Mouse (Mus musculus): Measurements from ENCODE around the gene Fam90a1a.
"Not testable (repeated sequence)": the region's sequence is repeated elsewhere in the genome, so short reads cannot be mapped to it uniquely, and the experiment has no call there.

Gene Fam90a1a

GRCm38 (mm10) chr8:21958414-21958813 lies at the start of gene Fam90a1a:
Gene Fam90a1a, plus strand, starts transcription at chr8:21958714.
- no peak for DNase-seq (ENCODE audit: low read depth, low spot score)

DNA sequence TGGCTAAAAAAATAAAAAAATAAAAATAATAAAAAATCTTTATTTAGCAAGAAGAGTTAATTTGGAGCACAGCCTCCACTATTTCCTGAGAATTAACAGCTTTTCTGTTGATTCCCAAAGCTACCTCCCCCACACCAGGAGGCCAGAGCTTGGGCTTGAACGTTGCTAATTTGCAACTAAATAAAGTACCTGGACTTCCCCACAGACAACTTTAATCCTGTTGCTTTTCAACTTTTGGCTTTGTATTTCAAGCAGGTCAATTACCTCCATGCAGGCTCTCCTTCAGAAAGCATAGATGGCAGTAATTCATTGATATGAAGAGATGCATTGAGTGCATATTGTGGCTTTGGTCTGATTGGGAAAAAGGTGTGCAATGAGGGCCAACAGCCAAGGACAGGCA lies 46.6 kb upstream of the Fam90a1a start:
- DNase-seq (ENCODE audit: low read depth, low spot score) = no peak

DNA sequence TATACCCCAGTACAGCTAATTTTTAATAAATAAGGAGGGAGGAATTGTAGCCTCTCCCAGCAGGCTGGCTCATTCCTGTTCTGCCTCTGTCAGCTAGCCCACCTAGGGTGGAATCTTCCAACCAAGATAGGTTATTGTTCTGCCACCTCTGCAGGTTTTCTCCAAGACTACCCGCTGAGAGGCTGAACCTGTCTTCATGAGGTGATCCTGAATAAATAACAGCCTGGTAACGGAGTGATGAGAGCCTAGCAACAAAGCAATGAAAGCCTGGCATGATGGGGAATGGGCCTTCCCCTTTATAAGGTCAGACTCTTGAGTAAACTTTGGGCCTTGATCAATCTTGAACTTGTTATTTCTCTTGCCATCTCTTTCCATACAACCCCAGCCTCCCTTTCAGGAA lies 46.0 kb upstream of the Fam90a1a start:
- no peak for DNase-seq (ENCODE audit: low read depth, low spot score)

DNA sequence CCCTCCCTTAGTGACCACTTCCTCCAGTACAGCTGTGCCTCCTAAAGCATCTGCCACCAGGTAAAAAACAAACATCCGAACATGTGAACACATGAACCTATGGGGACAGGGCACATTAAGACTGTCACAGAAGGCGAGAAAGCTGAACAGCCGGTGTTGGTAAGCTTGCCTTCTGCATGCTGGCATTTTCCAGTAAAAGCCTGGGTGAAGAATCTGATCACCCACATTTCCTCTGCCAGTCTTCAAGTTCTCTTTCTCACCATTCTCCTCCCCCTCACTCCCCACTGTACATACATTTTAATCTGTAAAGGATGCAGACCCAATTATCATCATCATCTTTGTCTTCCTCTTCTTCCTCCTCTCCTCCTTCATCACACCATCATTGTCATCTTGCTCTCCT lies 42.9 kb upstream of the Fam90a1a start:
- DNase-seq (ENCODE audit: low read depth, low spot score) = no peak

- not testable (repeated sequence) for DNase-seq (ENCODE audit: low read depth, low spot score)
Observed at GRCm38 (mm10) chr8:21930754-21931153, 27.8 kb upstream of the Fam90a1a start.

- DNase-seq (ENCODE audit: low read depth, low spot score) = no peak
Observed at GRCm38 (mm10) chr8:21932610-21933009, 25.9 kb upstream of the Fam90a1a start, which contains the start of gene Defb15. Gene Defb15, minus strand, starts transcription at chr8:21932710.

- not testable (repeated sequence) for DNase-seq (ENCODE audit: low read depth, low spot score)
Observed at GRCm38 (mm10) chr8:21938052-21938451, 20.5 kb upstream of the Fam90a1a start, which contains the start of gene Defb35. Gene Defb35, plus strand, starts transcription at chr8:21938352.

DNA sequence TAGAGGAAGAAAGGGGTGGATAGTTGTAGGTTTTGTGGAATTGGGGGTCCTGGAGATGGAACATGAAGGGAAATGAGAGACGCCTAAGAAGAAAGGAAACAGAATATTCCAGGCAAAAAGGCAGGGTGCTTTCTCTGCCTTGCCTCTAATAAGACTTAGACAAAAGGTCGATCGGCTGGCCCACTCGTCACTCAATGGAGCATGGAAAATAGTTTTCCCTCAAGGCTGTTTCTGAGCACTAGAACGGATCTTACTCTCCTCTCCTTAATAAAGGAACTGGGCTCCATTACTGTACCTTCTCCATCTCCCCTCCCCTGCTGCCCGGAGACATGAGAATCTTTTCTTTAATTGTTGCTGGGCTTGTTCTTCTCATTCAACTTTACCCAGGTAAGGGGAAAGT lies 12.1 kb upstream of the Fam90a1a start, which contains the start of gene Defb13:
TSS of gene Defb13 (plus strand) at position 301 of the 400 bp plus-strand sequence.
- DNase-seq (ENCODE audit: low read depth, low spot score) = no peak

DNA sequence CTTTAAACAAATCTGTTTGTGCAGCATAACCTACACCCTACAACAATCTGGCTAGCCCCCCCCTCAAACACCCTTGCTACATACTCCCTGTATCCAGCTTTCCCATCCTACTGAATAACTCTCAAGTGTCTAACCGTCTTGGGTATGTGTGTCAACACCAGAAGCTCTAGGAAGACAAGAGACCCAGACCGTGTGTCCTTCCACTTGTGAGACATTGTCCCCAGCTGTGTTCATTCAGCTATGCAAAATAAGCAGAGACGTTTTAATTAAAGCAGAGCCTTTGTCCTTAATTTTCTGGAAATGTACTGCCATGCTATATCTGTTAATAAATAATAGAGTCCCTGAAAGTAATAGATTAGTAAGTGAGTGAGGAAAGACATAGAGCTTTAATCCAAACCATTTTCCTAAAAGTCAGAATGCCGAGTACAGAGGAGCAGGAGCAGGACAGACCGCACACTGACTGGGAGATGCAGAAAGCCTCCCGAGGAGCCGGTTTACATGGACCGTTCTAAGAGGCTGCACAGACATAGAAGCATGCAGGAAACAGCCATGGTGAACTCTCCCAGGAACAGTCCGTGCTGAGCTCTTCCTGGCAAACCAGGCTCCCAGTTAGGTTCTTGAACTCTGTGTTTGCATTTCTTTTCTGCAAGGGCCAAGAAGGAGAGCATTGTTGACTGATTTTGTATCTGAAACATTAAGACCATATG lies 11.1 kb upstream of the Fam90a1a start:
- DNase-seq (ENCODE audit: low read depth, low spot score) = no peak

DNA sequence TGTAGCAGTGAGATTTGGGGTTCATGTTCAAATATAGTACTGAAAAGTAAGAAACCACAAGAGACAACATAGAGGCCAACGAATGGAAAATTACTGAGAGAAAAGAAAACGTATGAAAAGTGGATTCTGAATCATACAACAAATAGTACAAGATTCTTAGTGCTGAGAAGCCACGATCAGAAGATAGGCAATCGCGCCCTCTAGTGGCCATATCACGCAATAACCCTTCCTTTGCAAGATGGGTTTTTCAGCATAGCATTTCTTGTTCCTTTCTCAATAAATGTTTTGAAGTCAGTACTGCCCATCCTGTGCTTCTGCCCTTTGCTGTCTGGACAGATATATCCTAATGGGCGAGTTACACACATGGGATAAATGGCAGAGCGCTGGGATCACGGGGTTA lies 3.2 kb upstream of the Fam90a1a start:
- no peak for DNase-seq (ENCODE audit: low read depth, low spot score)

DNA sequence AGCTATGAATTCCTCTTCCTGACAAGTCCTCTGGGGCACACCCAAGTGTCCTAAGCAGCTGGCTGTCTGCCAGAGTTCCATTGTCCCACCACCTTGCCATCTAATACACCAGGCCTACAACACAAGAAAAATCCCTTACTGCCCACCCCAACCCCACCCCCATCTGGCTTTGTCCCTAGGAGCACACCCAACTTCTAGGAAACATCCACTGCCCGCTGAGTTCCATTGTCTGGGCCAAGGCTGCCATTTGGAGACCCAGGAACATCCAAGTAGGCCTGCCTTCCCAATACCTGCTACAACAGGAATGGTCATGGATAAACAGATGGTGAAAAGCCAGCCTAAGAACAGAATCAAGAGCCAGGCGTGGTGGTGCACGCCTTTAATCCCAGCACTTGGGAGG lies 2.2 kb upstream of the Fam90a1a start:
- DNase-seq (ENCODE audit: low read depth, low spot score) = no peak

DNA sequence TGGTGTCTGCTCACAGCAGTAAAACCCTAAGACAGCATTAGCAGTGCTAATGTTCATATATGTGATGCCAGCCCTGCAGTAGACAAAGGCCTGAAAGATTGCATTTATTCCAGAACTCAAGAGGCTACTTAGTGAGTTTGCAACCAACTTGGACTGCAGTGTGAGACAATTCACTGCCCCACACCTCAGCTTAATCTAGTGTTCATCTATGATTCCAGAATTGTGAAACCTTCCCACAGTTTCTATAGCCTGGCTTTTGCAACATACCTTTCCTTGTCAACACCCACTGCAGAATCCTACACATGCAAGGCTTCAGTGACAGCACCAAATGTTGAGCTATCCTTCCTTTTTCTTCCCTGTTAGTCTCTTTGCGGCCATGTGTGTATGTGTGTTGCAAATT lies 8.1 kb downstream of the Fam90a1a start:
- DNase-seq (ENCODE audit: low read depth, low spot score) = no peak

- no peak for DNase-seq (ENCODE audit: low read depth, low spot score)
Observed at GRCm38 (mm10) chr8:21969475-21969874, 11.0 kb downstream of the Fam90a1a start, which contains the start of gene Ccdc70. Gene Ccdc70, plus strand, starts transcription at chr8:21969775.

DNA sequence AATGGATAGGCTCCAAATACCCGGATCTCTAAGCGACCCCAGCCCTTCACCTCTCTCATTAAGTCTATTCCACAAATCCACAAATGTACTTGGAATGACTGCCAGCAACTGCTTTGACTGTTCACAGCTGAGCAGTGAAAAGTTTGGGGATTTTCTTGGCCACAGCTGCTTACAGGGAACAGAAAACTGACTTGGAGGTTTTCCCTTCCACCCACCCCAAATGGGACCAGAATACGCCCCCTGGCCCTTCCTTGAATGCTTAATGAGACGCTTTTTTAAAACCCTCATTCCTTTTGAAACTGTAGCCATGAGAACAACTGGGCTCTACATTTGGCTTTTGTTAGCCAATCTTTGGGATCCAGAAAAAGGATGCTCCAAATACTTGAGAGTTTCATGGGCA lies 19.7 kb downstream of the Fam90a1a start:
- no peak for DNase-seq (ENCODE audit: low read depth, low spot score)

DNA sequence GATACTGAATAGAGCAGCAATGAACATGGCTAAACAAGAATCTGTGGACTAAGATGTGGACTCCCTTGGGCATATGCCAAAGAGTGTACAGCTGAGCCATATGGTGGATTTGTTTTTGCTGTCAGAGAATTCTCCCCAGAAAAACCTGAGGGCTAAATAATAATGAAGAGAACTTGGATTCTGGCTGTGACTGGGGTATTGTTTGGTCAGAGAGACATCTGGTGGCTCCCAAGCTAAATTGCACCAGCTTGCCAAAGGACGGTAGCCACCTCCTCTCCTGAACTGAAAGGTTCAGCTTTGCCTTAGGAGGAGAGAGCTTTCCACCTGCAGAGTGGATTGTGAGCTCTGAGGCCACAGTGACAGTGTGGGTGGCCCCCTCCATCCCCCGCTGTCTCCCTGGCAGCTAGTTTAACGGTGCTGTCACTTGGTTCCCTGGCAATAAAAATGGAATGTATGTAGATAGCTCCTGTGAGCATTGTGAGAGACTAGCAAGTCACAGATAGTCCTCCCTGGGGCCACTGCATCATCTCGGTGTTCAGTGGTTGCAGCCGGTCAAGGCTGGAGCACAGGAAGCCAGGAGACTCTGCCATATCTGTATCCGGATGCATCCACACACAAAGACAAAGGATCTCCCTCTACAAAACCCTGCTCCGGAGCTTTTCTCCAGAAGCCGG lies 23.3 kb downstream of the Fam90a1a start:
- DNase-seq (ENCODE audit: low read depth, low spot score) = no peak

DNA sequence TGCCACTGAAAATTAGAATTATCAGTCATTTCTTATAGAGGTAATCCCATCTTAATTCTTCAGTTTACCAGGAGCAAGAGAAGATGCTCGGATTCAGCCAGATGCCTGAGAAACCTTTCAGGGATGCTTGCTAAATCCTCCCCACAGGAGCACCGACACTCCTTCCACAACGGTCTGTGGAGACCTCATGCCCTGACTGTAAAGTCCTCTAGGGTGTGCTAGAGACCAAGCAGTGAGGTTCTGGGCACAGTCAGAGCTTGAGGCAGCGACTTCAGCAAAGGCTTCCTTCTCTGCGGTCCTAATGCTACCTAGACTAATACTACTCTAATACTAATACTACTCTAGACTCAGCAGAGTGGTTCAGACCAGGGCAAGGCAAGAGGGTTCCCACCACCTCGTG lies 33.7 kb downstream of the Fam90a1a start:
- DNase-seq (ENCODE audit: low read depth, low spot score) = peak; percentile 31

- DNase-seq (ENCODE audit: low read depth, low spot score) = no peak
Observed at GRCm38 (mm10) chr8:21995181-21995580, 36.7 kb downstream of the Fam90a1a start.

DNA sequence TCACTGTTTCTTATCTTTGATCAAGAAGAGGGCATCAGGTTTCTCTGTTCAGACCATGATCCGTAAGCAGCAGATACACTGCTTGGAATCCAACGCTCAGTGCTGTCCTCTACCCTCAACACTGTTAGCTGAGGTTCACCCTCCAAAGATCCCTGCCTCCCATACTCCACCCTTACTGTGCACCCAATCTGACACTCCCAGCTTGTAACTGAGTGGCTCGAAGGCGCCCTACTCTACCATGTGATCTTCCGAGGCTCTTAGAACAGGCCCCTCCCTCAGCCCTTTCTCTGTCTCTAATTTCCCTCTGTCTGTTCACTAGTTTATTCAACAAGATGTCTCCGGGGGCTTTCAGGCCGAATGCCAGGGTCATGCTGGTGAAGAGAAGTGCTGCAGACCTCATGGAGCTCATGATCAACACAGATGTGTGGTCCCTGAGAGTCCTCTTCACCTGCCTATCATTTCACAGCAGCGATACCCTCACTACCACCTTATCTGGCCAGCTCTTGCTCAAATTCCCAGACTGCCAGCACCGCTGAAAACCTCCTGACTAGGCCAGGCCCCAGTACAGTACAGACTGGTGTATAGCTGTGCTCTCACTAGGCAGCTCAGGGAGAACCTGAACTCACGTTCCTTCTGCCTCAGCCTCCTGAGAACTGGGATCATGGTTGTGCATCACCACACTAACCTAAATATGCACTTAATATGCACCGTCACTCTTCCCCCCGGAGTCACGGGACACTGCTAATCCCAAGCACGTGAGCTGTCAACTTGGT lies 46.4 kb downstream of the Fam90a1a start:
- no peak for DNase-seq (ENCODE audit: low read depth, low spot score)

GRCm38 (mm10) chr8:22006423-22006822 lies 47.9 kb downstream of the Fam90a1a start:
- no peak for DNase-seq (ENCODE audit: low read depth, low spot score)

DNA sequence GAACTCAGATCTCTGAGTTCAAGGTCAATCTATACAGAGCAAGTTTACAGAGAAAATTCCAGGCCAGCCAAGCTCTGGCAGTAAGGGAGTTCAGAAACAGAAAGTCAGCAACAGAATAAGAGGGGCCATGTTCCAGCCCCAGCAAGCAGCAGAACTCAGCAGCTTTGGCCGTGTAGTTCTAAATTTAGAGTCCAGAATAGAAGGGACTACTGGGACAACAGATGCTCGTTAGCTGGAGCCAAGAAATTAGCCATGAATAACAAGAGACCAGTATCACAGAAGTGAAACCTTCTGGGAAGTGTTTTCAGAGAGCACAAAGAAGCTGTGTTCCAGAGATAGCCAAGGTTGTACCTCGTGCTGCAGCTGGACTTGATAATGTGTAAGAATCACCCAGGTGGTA lies 50.9 kb downstream of the Fam90a1a start:
- DNase-seq (ENCODE audit: low read depth, low spot score) = no peak

DNA sequence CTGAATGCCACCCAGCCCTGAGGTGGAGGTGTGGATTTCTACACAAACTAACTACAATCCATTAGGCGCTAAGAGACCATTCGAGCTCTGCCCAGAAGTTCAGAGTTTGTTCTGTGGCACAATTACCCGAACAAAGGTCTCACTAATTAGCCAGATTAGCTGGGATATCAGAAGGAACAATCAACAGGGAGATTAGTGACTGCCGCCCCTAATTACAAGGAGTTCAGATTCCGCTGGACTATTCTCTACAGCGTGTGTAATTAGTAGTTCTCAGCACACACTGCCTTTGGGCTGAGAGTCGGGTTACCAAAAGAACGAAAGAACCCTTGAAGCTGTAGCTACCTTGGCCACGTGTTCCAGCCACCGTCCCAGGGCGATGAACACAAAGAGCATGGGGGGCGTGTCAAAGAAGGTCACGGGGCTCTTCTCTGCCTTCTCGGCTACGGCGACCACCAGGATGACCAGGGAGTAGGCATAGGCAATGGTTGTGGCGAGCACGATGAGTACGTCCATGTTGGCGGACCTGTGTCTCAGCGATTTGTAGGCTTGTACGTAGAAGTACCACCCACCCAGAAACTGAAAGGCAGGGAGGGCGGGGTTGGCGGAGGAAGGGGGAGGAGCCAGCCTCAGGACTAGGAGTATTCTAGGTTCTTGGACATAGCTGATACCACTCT lies 54.7 kb downstream of the Fam90a1a start:
- no peak for DNase-seq (ENCODE audit: low read depth, low spot score)

All from skeletal muscle tissue, adult 2 months (tissue).